Mouse (Mus musculus) MEL (cell line): ENCODE measurements around the gene Zbtb46. TPM values are rescaled to one million over a fixed set of nuclear protein-coding genes. Genes with fewer than 3 reads are reported as not detected.
A peak's percentile ranks its signal among the peaks of the same experiment; 100 is the strongest.

Experiments
- DNase-seq: peaks from one replicate; pipeline ENCODE4 v3.0.0; 2011; ENCODE audit warnings: low read depth, low spot score
- H3K27ac ChIP-seq: 2 replicates; pipeline ENCODE4 v1.5.1; 2012; ENCODE audit warnings: low read depth, mild to moderate bottlenecking, control low read depth, low read length, moderate library complexity; ENCODE audit not compliant: control insufficient read depth
- H3K27me3 ChIP-seq, 2 experiments: fragments of 150-350 bp in 1 of 2; sonication (generic) in 1 of 2; 2 replicates each; pipeline ENCODE4 v1.6.1; 2012; ENCODE audit warnings: low read length in 2 of 2, mild to moderate bottlenecking in 2 of 2, improper control_type of control experiment in 1 of 2, moderate library complexity in 1 of 2; ENCODE audit not compliant: insufficient read depth in 2 of 2, control insufficient read depth in 1 of 2
- H3K36me3 ChIP-seq, 2 experiments: 2 replicates each; pipeline ENCODE4 v1.6.1; 2012 to 2014; ENCODE audit warnings: low read length in 2 of 2, improper control_type of control experiment in 1 of 2, inconsistent platforms in 1 of 2, mild to moderate bottlenecking in 1 of 2; ENCODE audit not compliant: insufficient read depth in 2 of 2, control insufficient read depth in 1 of 2
- H3K4me1 ChIP-seq, 2 experiments: fragments of 150-350 bp in 1 of 2; sonication (generic) in 1 of 2; 2 replicates each; pipeline ENCODE4 v1.6.1; 2012; ENCODE audit warnings: low read length in 2 of 2, improper control_type of control experiment in 1 of 2, mild to moderate bottlenecking in 1 of 2; ENCODE audit not compliant: insufficient read depth in 2 of 2, control insufficient read depth in 1 of 2
- H3K4me3 ChIP-seq, 2 experiments: fragments of 150-350 bp in 1 of 2; sonication (generic) in 1 of 2; 2 replicates each; pipeline ENCODE4 v1.5.1; 2012; ENCODE audit warnings: low read depth in 2 of 2, low read length in 2 of 2, mild to moderate bottlenecking in 2 of 2, moderate library complexity in 2 of 2, control low read depth in 1 of 2, improper control_type of control experiment in 1 of 2; ENCODE audit not compliant: control insufficient read depth in 1 of 2, insufficient read depth in 1 of 2
- H3K79me2 ChIP-seq: 2 replicates; pipeline ENCODE4 v1.6.1; 2012; ENCODE audit warnings: mild to moderate bottlenecking, low read length, moderate library complexity; ENCODE audit not compliant: control insufficient read depth, poor library complexity, insufficient read depth
- H3K9ac ChIP-seq: 2 replicates; pipeline ENCODE4 v1.6.1; 2012; ENCODE audit warnings: low read depth, mild to moderate bottlenecking, control low read depth, low read length, moderate library complexity; ENCODE audit not compliant: control insufficient read depth, poor library complexity, severe bottlenecking
- H3K9me3 ChIP-seq: fragments of 150-350 bp; sonication (generic); replicated peaks from 2 replicates; pipeline ENCODE4 v1.6.1; 2012; ENCODE audit warnings: mild to moderate bottlenecking, low read length, improper control_type of control experiment, moderate library complexity; ENCODE audit not compliant: insufficient read depth
- BHLHE40 ChIP-seq: IDR thresholded peaks from 2 replicates; pipeline ENCODE4 v1.6.1; 2012; ENCODE audit warnings: low read depth, mild to moderate bottlenecking, inconsistent platforms, low read length, improper control_type of control experiment, borderline replicate concordance
- CHD2 ChIP-seq: IDR thresholded peaks from 2 replicates; pipeline ENCODE4 v1.6.1; 2011; ENCODE audit warnings: low read length, improper control_type of control experiment
- CTCF ChIP-seq, 3 experiments: IDR thresholded peaks in 2 of 3; conservative IDR thresholded peaks in 1 of 3; 2 replicates each; pipeline ENCODE4 v1.5.1; 2011 to 2012; ENCODE audit warnings: low read length in 3 of 3, low read depth in 2 of 3, mild to moderate bottlenecking in 2 of 3, improper control_type of control experiment in 1 of 3, inconsistent platforms in 1 of 3, mixed read lengths in 1 of 3, moderate library complexity in 1 of 3; ENCODE audit not compliant: control insufficient read depth in 1 of 3, insufficient read depth in 1 of 3, poor library complexity in 1 of 3, severe bottlenecking in 1 of 3
- E2F4 ChIP-seq: IDR thresholded peaks from 2 replicates; pipeline ENCODE4 v1.6.1; 2011; ENCODE audit warnings: low read depth, low read length, improper control_type of control experiment, borderline replicate concordance
- ELF1 ChIP-seq: IDR thresholded peaks from 2 replicates; pipeline ENCODE4 v1.6.1; 2014; ENCODE audit warnings: low read depth, mild to moderate bottlenecking, inconsistent platforms, low read length, improper control_type of control experiment, moderate library complexity
- ETS1 ChIP-seq: IDR thresholded peaks from 2 replicates; pipeline ENCODE4 v1.6.1; 2012; ENCODE audit warnings: low read depth, mild to moderate bottlenecking, inconsistent platforms, low read length, improper control_type of control experiment, moderate library complexity
- GABPA ChIP-seq: IDR thresholded peaks from 2 replicates; pipeline ENCODE4 v1.6.1; 2012; ENCODE audit warnings: low read depth, mild to moderate bottlenecking, inconsistent platforms, low read length, improper control_type of control experiment, moderate library complexity
- GATA1 ChIP-seq: IDR thresholded peaks from 2 replicates; pipeline ENCODE4 v1.6.1; 2011; ENCODE audit warnings: low read depth, low read length, improper control_type of control experiment
- MAX ChIP-seq: IDR thresholded peaks from 2 replicates; pipeline ENCODE4 v1.6.1; 2011; ENCODE audit warnings: low read length, improper control_type of control experiment
- MAZ ChIP-seq: IDR thresholded peaks from 2 replicates; pipeline ENCODE4 v1.6.1; 2012; ENCODE audit warnings: low read depth, mild to moderate bottlenecking, inconsistent platforms, low read length, improper control_type of control experiment
- MXI1 ChIP-seq: IDR thresholded peaks from 2 replicates; pipeline ENCODE4 v1.6.1; 2011; ENCODE audit warnings: mild to moderate bottlenecking, low read depth, low read length, improper control_type of control experiment
- MYC ChIP-seq: IDR thresholded peaks from 2 replicates; pipeline ENCODE4 v1.6.1; 2011; ENCODE audit warnings: low read depth, mild to moderate bottlenecking, low read length, improper control_type of control experiment, moderate library complexity
- NELFE ChIP-seq: IDR thresholded peaks from 2 replicates; pipeline ENCODE4 v1.6.1; 2011; ENCODE audit warnings: low read depth, low read length, improper control_type of control experiment
- NRF1 ChIP-seq: IDR thresholded peaks from 2 replicates; pipeline ENCODE4 v1.6.1; 2014; ENCODE audit warnings: low read depth, mild to moderate bottlenecking, inconsistent platforms, low read length, improper control_type of control experiment, moderate library complexity; ENCODE audit not compliant: poor library complexity, insufficient read depth, severe bottlenecking
- POLR2A ChIP-seq, 2 experiments: IDR thresholded peaks; 2 replicates each; pipeline ENCODE4 v1.6.1; 2011 to 2012; ENCODE audit warnings: low read length in 2 of 2, mild to moderate bottlenecking in 2 of 2, control low read depth in 1 of 2, improper control_type of control experiment in 1 of 2, low read depth in 1 of 2, moderate library complexity in 1 of 2; ENCODE audit not compliant: control insufficient read depth in 1 of 2, insufficient read depth in 1 of 2, poor library complexity in 1 of 2
- POLR2AphosphoS2 ChIP-seq: IDR thresholded peaks from 2 replicates; pipeline ENCODE4 v1.6.1; 2011; ENCODE audit warnings: low read length, improper control_type of control experiment
- RCOR1 ChIP-seq: IDR thresholded peaks from 2 replicates; pipeline ENCODE4 v1.6.1; 2012; ENCODE audit warnings: low read depth, mild to moderate bottlenecking, inconsistent platforms, low read length, improper control_type of control experiment
- SMC3 ChIP-seq: IDR thresholded peaks from 2 replicates; pipeline ENCODE4 v1.6.1; 2011; ENCODE audit warnings: low read depth, low read length, improper control_type of control experiment
- TBP ChIP-seq: IDR thresholded peaks from 2 replicates; pipeline ENCODE4 v1.8.0; 2011; ENCODE audit warnings: low read depth, low read length, improper control_type of control experiment
- UBTF ChIP-seq: IDR thresholded peaks from 2 replicates; pipeline ENCODE4 v1.6.1; 2012; ENCODE audit warnings: low read depth, mild to moderate bottlenecking, inconsistent platforms, low read length, improper control_type of control experiment, moderate library complexity, borderline replicate concordance; ENCODE audit not compliant: insufficient read depth
- USF1 ChIP-seq: IDR thresholded peaks from 2 replicates; pipeline ENCODE4 v1.6.1; 2014; ENCODE audit warnings: low read depth, mild to moderate bottlenecking, inconsistent platforms, low read length, improper control_type of control experiment, moderate library complexity
- USF2 ChIP-seq, 2 experiments: IDR thresholded peaks; 2 replicates each; pipeline ENCODE4 v1.6.1; 2011 to 2012; ENCODE audit warnings: improper control_type of control experiment in 2 of 2, low read length in 2 of 2, borderline replicate concordance in 1 of 2, inconsistent platforms in 1 of 2, low read depth in 1 of 2, mild to moderate bottlenecking in 1 of 2; ENCODE audit not compliant: insufficient read depth in 1 of 2
- ZC3H11A ChIP-seq: IDR thresholded peaks from 2 replicates; pipeline ENCODE4 v1.6.1; 2012; ENCODE audit warnings: low read depth, mild to moderate bottlenecking, inconsistent platforms, low read length, improper control_type of control experiment
- ZMIZ1 ChIP-seq: IDR thresholded peaks from 2 replicates; pipeline ENCODE4 v1.6.1; 2012; ENCODE audit warnings: low read depth, mild to moderate bottlenecking, inconsistent platforms, low read length, improper control_type of control experiment, moderate library complexity
- polyA plus RNA-seq, 2 experiments: library from polyadenylated mRNA; stranded (reverse) in 1 of 2; unstranded in 1 of 2; fragments of >175 nt in 1 of 2; fragments of >200 nt in 1 of 2; gene quantifications; 2 replicates each; pipeline versions ENCODE4 v1.2.1 to v1.2.4; 2012; ENCODE audit warnings: low replicate concordance in 2 of 2, low read depth in 1 of 2; ENCODE audit not compliant: insufficient read length in 2 of 2, insufficient read depth in 1 of 2, missing spikeins in 1 of 2
- total RNA-seq: library from RNA; depleted of rRNA; stranded (reverse); fragments of 300-350 nt; gene quantifications from 2 replicates; pipeline ENCODE4 v1.2.3, GENCODE M21; 2012

The Zbtb46 gene
- total and polyA plus RNA-seq, 3 experiments, result 0.23 to 0.64 TPM; not detected in 1

GRCm38 (mm10) chr2:181370001-181370400 lies 89.2 kb downstream of the Zbtb46 start:
- Histone ChIP-seq H3K79me2 (peaks cover 64% of the 10 kb centered on the region), H3K36me3 (peaks cover 9 to 18% of the 10 kb centered on the region in 2 experiments), H3K9me3 (no peaks in the 10 kb centered on the region), H3K9ac (no peak overlapping the region), H3K27ac (no peak overlapping the region), H3K4me1 (peaks cover 7 to 10% of the 10 kb centered on the region in 2 experiments), H3K27me3 (no peaks in the 10 kb centered on the region), H3K4me3 (no peak overlapping the region)
- TF ChIP-seq ETS1 (no peak), NELFE (no peak), MAZ (no peak), CHD2 (no peak), CTCF (IDR thresholded peaks at IDR 0.05 in 2 of 3, conservative IDR thresholded peaks at IDR 0.05 in 1 of 3; ENCODE audit: control insufficient read depth in 1 of 3, insufficient read depth in 1 of 3, low read depth in 2 of 3, low read length in 3 of 3, poor library complexity in 1 of 3, severe bottlenecking in 1 of 3) (peak; percentile 12 to 26 (median 14); a peak in 1 of 6 replicates), RCOR1 (no peak), GATA1 (no peak), BHLHE40 (no peak), ZMIZ1 (no peak)
- peak; percentile 32 for DNase-seq

DNA sequence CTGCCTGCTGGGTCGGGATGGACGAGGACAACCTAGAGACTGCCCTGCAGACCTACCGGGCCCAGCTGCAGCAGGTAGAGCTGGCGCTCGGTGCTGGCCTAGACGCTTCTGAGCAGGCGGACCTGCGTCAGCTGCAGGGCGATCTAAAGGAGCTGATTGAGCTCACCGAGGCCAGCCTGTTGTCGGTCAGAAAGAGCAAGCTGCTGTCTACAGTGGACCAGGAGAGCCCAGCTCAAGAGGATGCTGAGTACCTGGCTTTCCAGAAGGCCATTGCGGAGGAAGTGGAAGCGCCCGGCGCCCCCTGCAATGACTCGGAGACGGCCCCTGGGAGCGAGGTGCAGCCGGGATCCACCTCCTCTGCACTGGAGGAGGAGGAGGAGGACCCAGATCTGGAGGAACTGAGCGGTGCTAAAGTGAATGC lies 93.6 kb downstream of the Zbtb46 start:
- H3K36me3 ChIP-seq, result peaks cover 19 to 20% of the 10 kb centered on the region in 2 experiments
- H3K79me2 ChIP-seq, result peaks cover 57% of the 10 kb centered on the region
- DNase-seq, result peak; percentile 69
- no peaks in the 10 kb centered on the region for H3K27me3 ChIP-seq
- peak overlapping the region; percentile 98 for H3K9ac ChIP-seq
- H3K4me3 ChIP-seq, result peak overlapping the region; percentile 88 to 98
- H3K27ac ChIP-seq, result peak overlapping the region; percentile 82
- no peaks in the 10 kb centered on the region for H3K9me3 ChIP-seq
- peaks cover 5 to 13% of the 10 kb centered on the region in 2 experiments for H3K4me1 ChIP-seq
- TF ChIP-seq MAX (no peak), E2F4 (no peak), UBTF (0 out of 2 replicates have a peak, but pooled peaks have one; percentile 65), TBP (0 out of 2 replicates have a peak, but pooled peaks have one; percentile 4)
- TF ChIP-seq, all 39 proteins: peak for 2

DNA sequence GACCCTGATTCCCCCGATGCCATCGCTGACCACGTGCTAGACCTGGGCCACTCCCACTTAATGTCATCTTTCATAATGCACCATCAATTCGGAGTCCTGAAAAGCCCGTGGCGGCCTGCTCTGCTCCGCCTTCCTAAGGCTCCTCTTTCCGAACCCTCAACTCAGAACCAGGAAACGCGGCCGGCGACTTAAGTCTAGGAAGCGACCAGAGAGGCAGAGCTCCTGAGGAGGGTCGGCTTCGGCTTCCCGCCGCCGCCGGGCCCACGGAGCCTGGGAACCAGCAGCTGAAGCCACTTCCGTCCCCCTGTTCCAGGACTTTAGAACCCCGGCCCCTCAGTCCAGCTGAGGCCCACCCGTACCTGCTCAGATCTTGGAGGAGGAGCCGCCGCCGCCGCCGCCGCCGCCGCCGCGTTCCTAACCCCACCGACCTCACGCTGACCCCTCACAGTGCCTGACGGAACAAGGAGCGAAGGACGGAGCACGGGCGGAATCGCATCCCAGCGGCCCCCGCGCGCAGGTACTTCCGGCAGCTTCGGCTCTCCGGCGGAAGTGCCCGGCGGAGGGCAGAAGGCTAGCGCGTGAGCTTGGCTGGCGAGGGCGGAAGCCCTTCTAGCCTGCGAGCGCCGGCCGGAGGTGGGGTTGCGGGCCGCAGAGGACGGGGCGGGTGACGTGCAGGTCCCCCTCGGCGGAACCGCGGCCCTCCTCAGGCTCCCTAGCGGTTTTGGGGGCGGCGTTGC lies 94.2 kb downstream of the Zbtb46 start, which contains the start of the genes Zgpat and Arfrp1:
Gene Zgpat, plus strand, starts transcription at position 69 of the 737 bp plus-strand sequence.
Gene Arfrp1, minus strand, starts transcription at position 545 of the 737 bp plus-strand sequence.
- Histone ChIP-seq H3K4me3 (peak within 1 kb of the TSS; percentile 88 to 98), H3K27ac (peak within 1 kb of the TSS; percentile 82), H3K79me2 (peaks cover 54% of the 10 kb centered on the region), H3K9me3 (no peaks in the 10 kb centered on the region), H3K27me3 (no peaks in the 10 kb centered on the region), H3K36me3 (peaks cover 17 to 20% of the 10 kb centered on the region in 2 experiments), H3K4me1 (peaks cover 5 to 13% of the 10 kb centered on the region in 2 experiments), H3K9ac (peak within 1 kb of the TSS; percentile 98)
- peak; percentile 93 for DNase-seq
- peak; percentile 68 for TF ChIP-seq POLR2AphosphoS2
- TF ChIP-seq TBP, result no peak
- TF ChIP-seq SMC3, result no peak
- no peak for TF ChIP-seq ZC3H11A
- no peak for TF ChIP-seq RCOR1
- TF ChIP-seq MAX, result peak; percentile 96
- TF ChIP-seq ELF1, result peak; percentile 85
- TF ChIP-seq GATA1, result no peak
- peak; percentile 99 for TF ChIP-seq MXI1
- peak; percentile 80 for TF ChIP-seq USF1
- no peak for TF ChIP-seq USF2 (IDR thresholded peaks at IDR 0.05; ENCODE audit: borderline replicate concordance in 1 of 2, insufficient read depth in 1 of 2, low read depth in 1 of 2, low read length in 2 of 2)
- TF ChIP-seq E2F4, result peak; percentile 23; the same call in 1 of the 2 replicates
- TF ChIP-seq CHD2, result no peak
- TF ChIP-seq NRF1, result 0 out of 2 replicates have a peak, but pooled peaks have one; percentile 12
- TF ChIP-seq POLR2A (IDR thresholded peaks at IDR 0.05; ENCODE audit: control insufficient read depth in 1 of 2, insufficient read depth in 1 of 2, low read depth in 1 of 2, low read length in 2 of 2, poor library complexity in 1 of 2), result peak; percentile 68 to 87; a peak in 3 of 4 replicates
- peak; percentile 95; the same call in 1 of the 2 replicates for TF ChIP-seq MYC
- TF ChIP-seq GABPA, result no peak
